Mouse (Mus musculus) midbrain, embryonic 16.5 days (tissue): Measurements from ENCODE around the gene Prmt6. TPM values are rescaled to one million over a fixed set of nuclear protein-coding genes. Genes with fewer than 3 reads are reported as not detected.

Experiments used
- ATAC-seq: fragments of 200-750 bp; cut with Nextera tagmentation; 2 replicates; pipeline ENCODE4 v1.8.0; 2017; ENCODE audit warnings: moderate TSS enrichment
- H3K27ac ChIP-seq: fragments of 300-500 bp; sonication (generic); 2 replicates; pipeline ENCODE4 v1.5.1; 2014; ENCODE audit warnings: mild to moderate bottlenecking, low read length, mixed read lengths
- H3K27me3 ChIP-seq: fragments of 300-500 bp; sonication (generic); 2 replicates; pipeline ENCODE4 v1.6.1; 2014; ENCODE audit warnings: low read depth, low read length, mixed read lengths; ENCODE audit not compliant: control insufficient read depth, insufficient read depth
- H3K36me3 ChIP-seq: fragments of 300-500 bp; sonication (generic); 2 replicates; pipeline ENCODE4 v1.6.1; 2014; ENCODE audit warnings: mild to moderate bottlenecking, low read length, moderate library complexity, mixed read lengths; ENCODE audit not compliant: control insufficient read depth, insufficient read depth
- H3K4me1 ChIP-seq: fragments of 300-500 bp; sonication (generic); 2 replicates; pipeline ENCODE4 v1.6.1; 2014; ENCODE audit warnings: mild to moderate bottlenecking, low read length, mixed read lengths; ENCODE audit not compliant: control insufficient read depth, insufficient read depth
- H3K4me2 ChIP-seq: fragments of 300-500 bp; sonication (generic); 2 replicates; pipeline ENCODE4 v1.6.1; 2014; ENCODE audit warnings: mild to moderate bottlenecking, low read length, mixed read lengths
- H3K4me3 ChIP-seq: fragments of 300-500 bp; sonication (generic); 2 replicates; pipeline ENCODE4 v1.5.1; 2014; ENCODE audit warnings: low read depth, mild to moderate bottlenecking, low read length, moderate library complexity, mixed read lengths
- H3K9ac ChIP-seq: fragments of 300-500 bp; sonication (generic); 2 replicates; pipeline ENCODE4 v1.6.1; 2014; ENCODE audit warnings: low read depth, low read length, mixed read lengths
- H3K9me3 ChIP-seq: fragments of 300-500 bp; sonication (generic); replicated peaks from 2 replicates; pipeline ENCODE4 v1.6.1; 2014; ENCODE audit warnings: mild to moderate bottlenecking, low read length, mixed read lengths; ENCODE audit not compliant: control insufficient read depth, poor library complexity, severe bottlenecking
- WGBS: fragments of 180-500 bp; shearing (Covaris S2); extraction: QIAGEN DNeasy Blood & Tissue Kit; methylation state at CpG from one replicate; pipeline ENCODE4 v1.1.7; 2014; 5-methylcytosine and 5-hydroxymethylcytosine counted together
- polyA plus RNA-seq: library from polyadenylated mRNA; unstranded; fragments of >200 nt; fragmentation: Nextera tagmentation; extraction: Ambion mirVana; gene quantifications from 2 replicates; pipeline ENCODE4 v1.2.1, GENCODE M21; 2015

The Prmt6 gene
- polyA plus RNA-seq = 23.6 and 25.6 TPM in 2 replicates

DNA sequence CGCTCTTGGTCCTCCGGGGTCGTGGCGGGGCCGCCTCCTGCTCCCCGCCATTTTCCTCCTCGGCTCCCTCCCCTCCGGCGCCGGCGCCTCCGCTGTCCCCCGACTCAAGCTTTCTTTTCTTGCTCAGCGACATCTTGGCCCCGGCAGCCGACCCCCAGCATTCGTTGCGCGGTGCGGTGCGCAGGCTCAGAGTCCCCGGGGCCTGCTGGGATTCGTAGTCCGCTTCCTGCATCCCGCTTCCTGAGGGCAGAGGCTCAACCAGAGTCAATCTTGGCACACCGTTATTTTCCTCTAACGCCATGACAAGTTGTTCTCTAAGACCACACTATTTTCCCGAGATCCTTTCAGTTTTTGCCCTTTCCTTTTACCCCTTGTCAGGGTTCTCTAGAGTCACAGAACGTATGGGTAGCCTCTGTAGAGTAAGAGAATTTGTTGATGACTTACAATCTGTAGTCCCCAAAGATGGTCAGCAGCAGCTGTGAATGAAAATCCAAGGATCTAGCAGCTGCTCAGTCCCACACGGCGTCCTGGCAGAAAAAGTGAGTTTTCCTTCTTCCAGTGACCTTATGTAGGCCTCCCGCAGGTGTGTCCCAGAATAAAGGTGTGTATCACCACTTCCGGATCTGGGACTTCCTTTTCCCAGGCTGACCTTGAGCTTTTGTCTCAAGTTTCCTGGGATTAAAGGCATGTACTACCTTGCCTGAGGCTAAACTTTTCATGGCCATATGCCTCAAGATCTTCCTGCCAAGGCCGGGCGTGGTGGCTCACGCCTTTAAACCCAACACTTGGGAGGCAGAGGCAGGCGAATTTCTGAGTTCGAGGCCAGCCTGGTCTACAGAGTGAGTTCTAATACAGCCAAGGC, at the start of gene Prmt6:
Gene Prmt6, minus strand, starts transcription at position 160 of the 862 bp plus-strand sequence.
- H3K4me2 ChIP-seq = peak within 1 kb of the TSS; percentile 81
- peak; percentile 96 for ATAC-seq
- H3K4me1 ChIP-seq = peaks cover 14% of the 10 kb centered on the region
- H3K27ac ChIP-seq = peak within 1 kb of the TSS; percentile 97
- H3K36me3 ChIP-seq = peaks cover 8% of the 10 kb centered on the region
- no peaks in the 10 kb centered on the region for H3K9me3 ChIP-seq
- WGBS = 19% methylated on average over 38 of the region's 38 CpGs
- H3K9ac ChIP-seq = peak within 1 kb of the TSS; percentile 98
- H3K27me3 ChIP-seq = no peaks in the 10 kb centered on the region
- H3K4me3 ChIP-seq = peak within 1 kb of the TSS; percentile 94

DNA sequence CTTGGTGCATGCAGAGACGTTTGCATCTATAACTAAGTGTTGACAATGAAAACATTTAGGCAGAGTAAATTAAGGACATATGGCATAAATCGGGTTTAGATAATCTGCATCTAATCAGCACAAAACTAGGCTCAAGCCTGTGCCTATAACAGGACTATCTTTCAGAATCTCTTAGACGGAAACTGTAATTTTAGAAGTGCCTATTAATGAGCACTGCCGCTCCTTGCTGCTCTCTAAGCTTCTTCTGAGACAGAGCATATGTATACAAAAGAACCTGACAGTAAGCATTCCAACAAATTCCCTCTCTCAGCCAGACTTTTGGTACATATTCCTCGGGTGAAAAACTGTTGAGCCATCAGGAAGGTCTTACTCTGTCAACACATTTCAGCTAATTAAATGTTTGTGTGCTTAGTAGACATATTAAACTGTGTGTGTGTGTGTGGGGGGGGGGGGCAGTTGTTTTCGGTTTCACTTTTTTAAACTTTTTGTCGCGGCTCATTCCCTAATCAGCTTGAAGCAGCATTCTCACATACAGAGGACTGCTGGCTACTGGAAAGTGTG, 39.8 kb upstream of the Prmt6 start:
- no peak overlapping the region for H3K27ac ChIP-seq
- no peak overlapping the region for H3K9ac ChIP-seq
- H3K4me2 ChIP-seq = no peak overlapping the region
- H3K9me3 ChIP-seq = no peaks in the 10 kb centered on the region
- 77% methylated on average over 8 of the region's 8 CpGs for WGBS
- no peak for ATAC-seq
- no peaks in the 10 kb centered on the region for H3K27me3 ChIP-seq
- H3K4me3 ChIP-seq = no peak overlapping the region
- H3K4me1 ChIP-seq = no peaks in the 10 kb centered on the region
- H3K36me3 ChIP-seq = no peaks in the 10 kb centered on the region

GRCm38 (mm10) chr3:110282651-110283050, 31.9 kb upstream of the Prmt6 start:
- no peak overlapping the region for H3K4me3 ChIP-seq
- no peak overlapping the region for H3K27ac ChIP-seq
- H3K9ac ChIP-seq = no peak overlapping the region
- no peaks in the 10 kb centered on the region for H3K27me3 ChIP-seq
- WGBS = 82% methylated on average over 5 of the region's 5 CpGs
- H3K4me1 ChIP-seq = no peaks in the 10 kb centered on the region
- no peaks in the 10 kb centered on the region for H3K9me3 ChIP-seq
- no peaks in the 10 kb centered on the region for H3K36me3 ChIP-seq
- no peak overlapping the region for H3K4me2 ChIP-seq
- ATAC-seq = no peak

DNA sequence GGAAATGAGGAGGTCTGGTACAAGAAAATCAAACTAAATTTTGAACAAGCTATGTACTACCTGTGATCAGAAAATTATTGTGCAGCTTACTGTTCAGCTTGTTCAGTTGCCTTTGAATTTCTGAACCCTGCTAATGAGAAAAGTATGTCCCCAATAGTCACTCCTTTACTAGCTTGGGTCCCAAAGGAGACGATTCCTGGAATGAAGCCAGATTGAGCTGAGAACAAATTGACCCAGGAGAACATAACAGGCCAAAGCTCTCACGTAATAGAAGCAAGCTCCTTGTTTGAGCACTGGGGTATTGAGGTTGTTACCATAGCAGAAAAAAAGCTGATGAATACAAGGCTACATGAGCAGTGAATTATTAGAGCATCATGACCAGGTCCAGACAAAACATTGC, 17.0 kb upstream of the Prmt6 start:
- no peak overlapping the region for H3K4me2 ChIP-seq
- ATAC-seq = no peak
- no peaks in the 10 kb centered on the region for H3K9me3 ChIP-seq
- WGBS = 60% methylated on average over 2 of the region's 2 CpGs
- no peaks in the 10 kb centered on the region for H3K4me1 ChIP-seq
- H3K36me3 ChIP-seq = no peaks in the 10 kb centered on the region
- no peak overlapping the region for H3K27ac ChIP-seq
- H3K9ac ChIP-seq = no peak overlapping the region
- H3K4me3 ChIP-seq = no peak overlapping the region
- H3K27me3 ChIP-seq = no peaks in the 10 kb centered on the region

GRCm38 (mm10) chr3:110253105-110253504, 2.3 kb upstream of the Prmt6 start:
- Histone ChIP-seq H3K9me3 (no peaks in the 10 kb centered on the region), H3K36me3 (no peaks in the 10 kb centered on the region), H3K4me3 (no peak overlapping the region), H3K4me2 (no peak overlapping the region), H3K9ac (no peak overlapping the region), H3K4me1 (peaks cover 8% of the 10 kb centered on the region), H3K27me3 (no peaks in the 10 kb centered on the region), H3K27ac (no peak overlapping the region)
- WGBS = 96% methylated on average over 4 of the region's 4 CpGs
- ATAC-seq = no peak

DNA sequence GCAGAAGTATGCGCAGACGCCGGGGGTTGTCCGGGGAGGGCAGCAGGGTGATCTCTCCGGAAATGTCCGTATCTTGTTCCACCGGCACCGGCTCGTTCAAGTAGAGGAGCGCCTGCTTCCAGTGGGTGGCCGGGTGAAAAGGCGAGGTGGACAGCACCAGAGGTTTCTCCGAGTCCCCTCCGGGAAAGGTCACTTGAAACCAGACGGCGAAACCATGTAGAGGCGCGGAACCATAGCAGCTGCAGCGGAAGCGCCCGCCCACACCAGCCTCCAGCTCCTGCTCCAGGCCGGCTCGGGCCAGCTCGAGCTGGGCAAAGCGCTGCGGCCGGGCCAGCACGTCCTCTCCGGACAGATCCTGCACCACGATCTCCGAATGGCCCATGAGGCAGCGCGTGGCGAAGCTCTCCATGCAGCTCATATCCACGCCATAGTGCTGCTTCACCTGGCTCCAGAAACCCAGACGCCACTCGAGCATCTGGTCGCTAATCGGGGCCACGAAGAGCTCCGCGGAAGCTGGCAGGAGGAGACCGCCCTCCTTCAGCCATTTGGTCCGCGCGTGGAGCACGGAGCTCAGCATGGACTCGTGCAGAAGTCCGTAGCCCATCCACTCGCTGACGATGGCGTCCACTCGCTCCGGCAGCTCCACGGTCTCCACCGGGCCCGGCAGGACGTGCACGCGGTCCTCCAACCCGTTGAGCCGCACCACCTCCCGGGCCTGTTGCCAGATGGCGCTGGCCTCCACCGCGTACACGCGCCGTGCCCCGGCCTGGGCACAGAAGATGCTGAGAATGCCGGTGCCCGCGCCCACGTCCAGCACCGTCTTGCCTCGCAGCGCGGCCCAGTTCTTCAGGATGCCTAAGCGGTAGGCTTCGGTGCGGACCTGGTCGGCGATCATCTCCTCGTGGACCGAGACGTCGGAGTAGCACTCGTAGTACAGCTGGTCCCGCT, 633 bp downstream of the Prmt6 start:
- Histone ChIP-seq H3K4me2 (peak overlapping the region; percentile 81), H3K9me3 (no peaks in the 10 kb centered on the region), H3K4me1 (peaks cover 14% of the 10 kb centered on the region), H3K4me3 (peak overlapping the region; percentile 94), H3K27ac (peak overlapping the region; percentile 97), H3K27me3 (no peaks in the 10 kb centered on the region), H3K36me3 (peaks cover 11% of the 10 kb centered on the region), H3K9ac (peak overlapping the region; percentile 98)
- peak; percentile 90 for ATAC-seq
- WGBS = under 1% methylated on average over 89 of the region's 89 CpGs

GRCm38 (mm10) chr3:110236819-110237463, 13.9 kb downstream of the Prmt6 start:
- H3K4me2 ChIP-seq = no peak overlapping the region
- H3K4me3 ChIP-seq = no peak overlapping the region
- ATAC-seq = no peak
- WGBS = 82% methylated on average over 1 of the region's 1 CpGs
- no peaks in the 10 kb centered on the region for H3K9me3 ChIP-seq
- no peaks in the 10 kb centered on the region for H3K4me1 ChIP-seq
- H3K9ac ChIP-seq = no peak overlapping the region
- H3K27me3 ChIP-seq = no peaks in the 10 kb centered on the region
- no peak overlapping the region for H3K27ac ChIP-seq
- no peaks in the 10 kb centered on the region for H3K36me3 ChIP-seq
